Mouse (Mus musculus): Measurements from ENCODE around the gene Gucd1.
A peak's percentile ranks its signal among the peaks of the same experiment; 100 is the strongest.
"Not testable (repeated sequence)": the region's sequence is repeated elsewhere in the genome, so short reads cannot be mapped to it uniquely, and the experiment has no call there.

Gucd1 gene

GRCm38 (mm10) chr10:75535423-75535822 lies 17.7 kb upstream of the Gucd1 start:
- no peak for DNase-seq (ENCODE audit: low spot score in 2 of 2)

GRCm38 (mm10) chr10:75534934-75535333 lies 17.2 kb upstream of the Gucd1 start:
- no peak for DNase-seq (ENCODE audit: low spot score in 2 of 2)

- no peak for DNase-seq (ENCODE audit: low spot score in 2 of 2)
Observed at GRCm38 (mm10) chr10:75534216-75534615, 16.4 kb upstream of the Gucd1 start.

GRCm38 (mm10) chr10:75531532-75532090 lies 13.8 kb upstream of the Gucd1 start:
- DNase-seq (ENCODE audit: low spot score in 2 of 2): no peak

- no peak for DNase-seq (ENCODE audit: low spot score in 2 of 2)
Observed at GRCm38 (mm10) chr10:75530322-75530721, 12.6 kb upstream of the Gucd1 start.

- DNase-seq (ENCODE audit: low spot score in 2 of 2): not testable (repeated sequence)
Observed at GRCm38 (mm10) chr10:75525450-75525849, 7.7 kb upstream of the Gucd1 start.

GRCm38 (mm10) chr10:75521643-75522042 lies 3.9 kb upstream of the Gucd1 start:
- DNase-seq (ENCODE audit: low spot score in 2 of 2): no peak

- DNase-seq (ENCODE audit: low spot score in 2 of 2): no peak
Observed at GRCm38 (mm10) chr10:75520581-75520980, 2.8 kb upstream of the Gucd1 start.

- DNase-seq (ENCODE audit: low spot score in 2 of 2): peak; percentile 91 to 96
Observed at GRCm38 (mm10) chr10:75517073-75517757, 557 bp downstream of the Gucd1 start, which contains the start of gene Snrpd3. Gene Snrpd3, plus strand, starts transcription at chr10:75517551.

- DNase-seq (ENCODE audit: low spot score in 2 of 2): no peak
Observed at GRCm38 (mm10) chr10:75516724-75517072, 1.1 kb downstream of the Gucd1 start.

GRCm38 (mm10) chr10:75516038-75516723 lies 1.6 kb downstream of the Gucd1 start:
- DNase-seq (ENCODE audit: low spot score in 2 of 2): peak in 1 of 2 experiments; percentile 58

- DNase-seq (ENCODE audit: low spot score in 2 of 2): peak; percentile 47 to 52
Observed at GRCm38 (mm10) chr10:75515216-75516037, 2.3 kb downstream of the Gucd1 start.

- peak in 1 of 2 experiments; percentile 39 for DNase-seq (ENCODE audit: low spot score in 2 of 2)
Observed at GRCm38 (mm10) chr10:75514361-75514760, 3.4 kb downstream of the Gucd1 start.

GRCm38 (mm10) chr10:75513306-75514067 lies 4.3 kb downstream of the Gucd1 start:
- no peak for DNase-seq (ENCODE audit: low spot score in 2 of 2)

GRCm38 (mm10) chr10:75512796-75513195 lies 5.0 kb downstream of the Gucd1 start:
- DNase-seq (ENCODE audit: low spot score in 2 of 2): no peak

- no peak for DNase-seq (ENCODE audit: low spot score in 2 of 2)
Observed at GRCm38 (mm10) chr10:75511897-75512296, 5.9 kb downstream of the Gucd1 start.

GRCm38 (mm10) chr10:75511060-75511459 lies 6.7 kb downstream of the Gucd1 start:
- no peak for DNase-seq (ENCODE audit: low spot score in 2 of 2)

GRCm38 (mm10) chr10:75510446-75510845 lies 7.3 kb downstream of the Gucd1 start:
- no peak for DNase-seq (ENCODE audit: low spot score in 2 of 2)

- DNase-seq (ENCODE audit: low spot score in 2 of 2): not testable (repeated sequence)
Observed at GRCm38 (mm10) chr10:75505928-75506327, 11.8 kb downstream of the Gucd1 start.

- no peak for DNase-seq (ENCODE audit: low spot score in 2 of 2)
Observed at GRCm38 (mm10) chr10:75505130-75505495, 12.7 kb downstream of the Gucd1 start.

All from spleen, postnatal 10 days (tissue).